Mouse (Mus musculus): Measurements from ENCODE around the gene Fbxo39. TPM values are rescaled to one million over a fixed set of nuclear protein-coding genes. Genes with fewer than 3 reads are reported as not detected.

The Fbxo39 gene
- polyA plus RNA-seq, 1 experiment from 2014 or later: not detected

DNA sequence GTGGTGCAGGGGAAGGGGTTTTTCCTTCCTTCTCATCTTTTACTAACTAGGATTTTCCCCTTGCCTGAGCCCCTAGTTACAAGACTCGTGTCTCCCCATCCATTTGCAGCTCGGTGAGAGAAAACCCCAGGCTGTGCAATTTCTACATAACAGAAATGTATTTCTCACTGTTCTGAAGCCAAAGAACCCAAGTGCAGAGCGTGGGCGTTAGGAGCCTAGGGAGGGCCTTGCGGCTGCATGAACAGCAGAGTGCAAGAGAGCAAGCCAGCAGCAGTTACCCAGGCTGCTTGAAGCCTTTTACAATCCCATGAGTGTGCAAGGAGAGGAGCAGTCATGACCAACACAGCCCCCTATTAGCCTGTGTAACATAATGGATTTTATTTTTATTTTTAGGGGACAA is 6.8 kb upstream of the Fbxo39 start:
- WGBS: 74% methylated on average over 5 of the region's 5 CpGs
- H3K4me1 ChIP-seq (replicated peaks; ENCODE audit: control insufficient read depth, insufficient read depth, low read length): no peaks in the 10 kb centered on the region
- no peak for ATAC-seq (ENCODE audit: low read depth)

DNA sequence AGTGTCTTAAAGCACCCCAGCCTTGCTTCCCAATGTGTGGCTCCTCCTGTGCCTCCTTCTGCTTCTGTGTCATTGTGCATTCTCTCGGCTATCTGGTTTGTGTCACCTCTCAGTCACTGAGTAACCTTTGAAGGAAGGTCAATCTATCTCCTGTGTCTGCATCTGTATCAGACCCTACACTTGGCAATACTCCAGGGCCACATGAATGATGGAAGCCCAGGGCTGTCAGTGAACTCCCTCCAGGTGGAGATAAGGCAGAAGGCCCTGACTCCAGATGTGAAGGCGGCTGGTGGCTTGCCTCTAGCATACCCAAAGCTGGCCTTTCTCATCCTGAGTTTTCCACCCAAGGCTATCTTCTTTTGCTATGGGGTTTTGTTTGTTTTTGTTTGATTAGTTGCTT is 5.3 kb upstream of the Fbxo39 start:
- no peaks in the 10 kb centered on the region for H3K36me3 ChIP-seq (ENCODE audit: control insufficient read depth, insufficient read depth, low read length)
- ATAC-seq (ENCODE audit: low read depth): no peak
- no peak overlapping the region for H3K27ac ChIP-seq (ENCODE audit: low read length)
- no peak overlapping the region for H3K4me2 ChIP-seq (ENCODE audit: low read depth, low read length)
- H3K4me3 ChIP-seq (ENCODE audit: low read length): no peak overlapping the region
- H3K4me1 ChIP-seq (replicated peaks; ENCODE audit: control insufficient read depth, insufficient read depth, low read length): no peaks in the 10 kb centered on the region
- 25% methylated on average over 2 of the region's 2 CpGs for WGBS
- no peak overlapping the region for H3K9ac ChIP-seq (ENCODE audit: low read length)
- H3K27me3 ChIP-seq (ENCODE audit: control insufficient read depth, insufficient read depth, low read depth, low read length): peaks cover 5% of the 10 kb centered on the region; the same call in 1 of the 2 replicates
- no peaks in the 10 kb centered on the region for H3K9me3 ChIP-seq (ENCODE audit: control insufficient read depth, low read length)

More for the DNA sequence above, 6.8 kb upstream of the Fbxo39 start:
- H3K36me3 ChIP-seq (ENCODE audit: control insufficient read depth, insufficient read depth, low read length): no peaks in the 10 kb centered on the region
- H3K27ac ChIP-seq (ENCODE audit: low read length): no peak overlapping the region
- H3K9ac ChIP-seq (ENCODE audit: low read length): no peak overlapping the region
- H3K9me3 ChIP-seq (ENCODE audit: control insufficient read depth, low read length): no peaks in the 10 kb centered on the region
- no peak overlapping the region for H3K4me3 ChIP-seq (ENCODE audit: low read length)
- H3K27me3 ChIP-seq (ENCODE audit: control insufficient read depth, insufficient read depth, low read depth, low read length): no peaks in the 10 kb centered on the region
- H3K4me2 ChIP-seq (ENCODE audit: low read depth, low read length): no peak overlapping the region

DNA sequence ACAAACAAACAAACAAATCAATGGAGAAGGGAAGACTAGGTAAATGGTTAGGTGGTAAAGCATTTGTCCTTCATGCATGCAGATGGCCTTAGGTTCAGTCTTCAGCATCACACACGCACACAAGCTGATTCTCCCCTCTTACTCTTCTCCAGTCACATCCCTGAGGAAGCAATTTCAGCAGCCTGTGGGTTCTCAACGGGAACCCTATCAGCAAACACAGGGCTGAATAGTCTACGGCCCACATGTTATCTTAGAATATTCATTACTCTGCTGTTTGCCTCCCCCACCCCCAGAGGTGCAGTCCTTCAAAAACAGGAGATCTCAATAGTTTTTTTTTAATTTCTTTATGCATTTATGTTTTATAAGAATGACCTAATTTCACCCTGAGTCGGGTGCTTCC is 3.8 kb upstream of the Fbxo39 start:
- peaks cover 19% of the 10 kb centered on the region for H3K27me3 ChIP-seq (ENCODE audit: control insufficient read depth, insufficient read depth, low read depth, low read length)
- WGBS: 68% methylated on average over 4 of the region's 4 CpGs

DNA sequence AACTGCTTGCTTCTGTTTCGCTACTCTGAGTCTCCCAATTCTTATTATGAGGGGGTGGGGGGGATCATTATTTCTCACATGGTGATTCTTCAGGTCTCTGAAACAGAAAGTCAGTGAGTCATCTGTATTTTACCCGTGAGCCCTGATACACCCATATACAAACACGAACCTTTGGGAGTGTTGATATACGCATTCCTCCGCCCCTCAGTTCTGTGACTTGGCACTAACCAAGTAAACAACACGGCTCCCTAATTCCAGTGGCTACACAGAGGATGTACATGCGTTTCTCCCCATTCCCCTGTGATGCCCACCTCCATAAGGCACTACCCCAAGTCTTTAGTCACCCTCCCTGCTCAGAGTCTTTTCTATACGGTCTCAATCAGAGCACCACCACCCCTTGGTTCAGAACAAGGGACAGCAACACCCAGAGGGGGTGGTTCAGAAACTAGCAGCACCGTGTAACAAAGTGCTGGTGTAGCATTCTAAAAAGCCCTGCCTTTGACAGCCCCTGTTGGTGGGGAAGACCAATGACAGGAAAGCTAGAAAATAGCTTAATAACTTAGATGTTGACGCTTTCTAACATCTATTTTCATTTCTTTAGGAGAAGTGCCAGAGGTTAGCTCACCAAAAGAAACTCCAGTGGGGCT is 2.8 kb upstream of the Fbxo39 start:
- H3K4me1 ChIP-seq (replicated peaks; ENCODE audit: control insufficient read depth, insufficient read depth, low read length): peaks cover 3% of the 10 kb centered on the region; the same call in 1 of the 2 replicates
- no peaks in the 10 kb centered on the region for H3K36me3 ChIP-seq (ENCODE audit: control insufficient read depth, insufficient read depth, low read length)
- 60% methylated on average over 10 of the region's 10 CpGs for WGBS
- H3K27ac ChIP-seq (ENCODE audit: low read length): no peak overlapping the region
- no peak overlapping the region for H3K9ac ChIP-seq (ENCODE audit: low read length)
- peaks cover 21% of the 10 kb centered on the region for H3K27me3 ChIP-seq (ENCODE audit: control insufficient read depth, insufficient read depth, low read depth, low read length)
- H3K9me3 ChIP-seq (ENCODE audit: control insufficient read depth, low read length): no peaks in the 10 kb centered on the region
- no peak overlapping the region for H3K4me2 ChIP-seq (ENCODE audit: low read depth, low read length)
- no peak overlapping the region for H3K4me3 ChIP-seq (ENCODE audit: low read length)
- ATAC-seq (ENCODE audit: low read depth): no peak

More for the DNA sequence above, 3.8 kb upstream of the Fbxo39 start:
- ATAC-seq (ENCODE audit: low read depth): no peak
- Histone ChIP-seq H3K9me3 (ENCODE audit: control insufficient read depth, low read length) (no peaks in the 10 kb centered on the region), H3K4me3 (ENCODE audit: low read length) (no peak overlapping the region), H3K27ac (ENCODE audit: low read length) (no peak overlapping the region), H3K9ac (ENCODE audit: low read length) (no peak overlapping the region), H3K4me2 (ENCODE audit: low read depth, low read length) (no peak overlapping the region), H3K36me3 (ENCODE audit: control insufficient read depth, insufficient read depth, low read length) (no peaks in the 10 kb centered on the region), H3K4me1 (replicated peaks; ENCODE audit: control insufficient read depth, insufficient read depth, low read length) (peaks cover 3% of the 10 kb centered on the region; the same call in 1 of the 2 replicates)

DNA sequence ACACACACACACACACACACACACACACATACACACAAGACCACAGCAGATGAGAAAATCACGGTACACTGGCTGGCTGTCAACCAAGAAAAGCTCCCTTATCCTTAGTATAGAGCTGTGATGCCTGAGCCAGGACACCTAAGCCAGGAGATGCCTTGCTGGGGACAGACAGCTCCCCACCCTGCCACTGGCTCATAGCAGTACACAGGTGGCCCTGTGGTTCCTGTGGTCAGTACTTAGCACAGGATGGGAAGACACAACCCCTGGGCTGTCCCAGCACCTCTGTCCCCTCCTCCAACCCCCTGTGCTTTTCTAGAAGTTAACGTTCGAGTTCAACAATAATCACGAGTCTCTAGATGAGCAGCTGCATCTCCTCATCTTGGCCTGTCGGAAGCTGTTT is 3.8 kb downstream of the Fbxo39 start:
- Histone ChIP-seq H3K36me3 (ENCODE audit: control insufficient read depth, insufficient read depth, low read length) (no peaks in the 10 kb centered on the region), H3K4me3 (ENCODE audit: low read length) (no peak overlapping the region), H3K4me1 (replicated peaks; ENCODE audit: control insufficient read depth, insufficient read depth, low read length) (peaks cover 3% of the 10 kb centered on the region; the same call in 1 of the 2 replicates), H3K9me3 (ENCODE audit: control insufficient read depth, low read length) (no peaks in the 10 kb centered on the region), H3K27me3 (ENCODE audit: control insufficient read depth, insufficient read depth, low read depth, low read length) (peaks cover 21% of the 10 kb centered on the region), H3K4me2 (ENCODE audit: low read depth, low read length) (no peak overlapping the region), H3K9ac (ENCODE audit: low read length) (no peak overlapping the region), H3K27ac (ENCODE audit: low read length) (no peak overlapping the region)
- ATAC-seq (ENCODE audit: low read depth): no peak
- WGBS: 58% methylated on average over 5 of the region's 5 CpGs

DNA sequence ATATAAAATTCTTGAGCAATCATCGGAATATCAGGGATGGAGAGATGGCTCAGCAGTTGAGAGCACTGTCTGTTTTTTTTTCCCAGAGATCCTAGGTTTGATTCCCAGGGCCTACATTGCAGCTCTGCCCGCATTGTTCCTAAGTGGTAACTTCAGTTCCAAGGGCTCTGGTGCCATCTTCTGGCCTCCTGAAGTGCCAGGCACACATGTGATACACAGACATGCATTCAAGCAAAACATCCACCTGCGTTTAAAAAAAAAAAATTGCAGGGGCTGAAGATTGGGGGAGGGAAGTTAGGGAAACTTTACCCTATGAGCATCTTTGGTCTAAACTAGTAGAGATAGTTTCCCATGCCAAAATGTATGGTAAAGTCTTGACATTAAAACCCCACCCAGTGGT is 10.2 kb downstream of the Fbxo39 start:
- no peaks in the 10 kb centered on the region for H3K4me1 ChIP-seq (replicated peaks; ENCODE audit: control insufficient read depth, insufficient read depth, low read length)
- no peaks in the 10 kb centered on the region for H3K27me3 ChIP-seq (ENCODE audit: control insufficient read depth, insufficient read depth, low read depth, low read length)
- H3K4me2 ChIP-seq (ENCODE audit: low read depth, low read length): no peak overlapping the region
- WGBS: 66% methylated on average over 3 of the region's 3 CpGs
- no peak overlapping the region for H3K9ac ChIP-seq (ENCODE audit: low read length)
- ATAC-seq (ENCODE audit: low read depth): no peak
- no peak overlapping the region for H3K4me3 ChIP-seq (ENCODE audit: low read length)
- H3K27ac ChIP-seq (ENCODE audit: low read length): no peak overlapping the region
- no peaks in the 10 kb centered on the region for H3K36me3 ChIP-seq (ENCODE audit: control insufficient read depth, insufficient read depth, low read length)
- no peaks in the 10 kb centered on the region for H3K9me3 ChIP-seq (ENCODE audit: control insufficient read depth, low read length)

DNA sequence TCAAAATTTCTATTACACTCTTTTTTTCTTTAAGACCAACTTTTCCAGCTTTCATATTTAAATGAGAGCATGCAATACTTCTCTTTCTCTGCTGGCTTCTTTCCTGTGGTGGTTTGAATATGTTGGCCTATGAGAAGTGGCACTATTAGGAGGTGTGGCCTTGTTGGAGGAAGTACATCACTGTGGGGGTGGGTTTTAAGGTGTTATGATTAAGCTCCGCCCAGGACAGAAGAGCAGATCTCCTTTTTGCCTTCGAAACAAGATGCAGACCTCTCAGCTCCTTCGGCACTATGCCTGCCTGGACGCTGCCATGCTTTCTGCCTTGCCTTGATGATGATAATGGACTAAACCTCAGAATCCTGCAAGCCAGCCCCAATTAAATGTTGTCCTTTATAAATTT is 11.5 kb downstream of the Fbxo39 start:
- H3K4me2 ChIP-seq (ENCODE audit: low read depth, low read length): no peak overlapping the region
- no peaks in the 10 kb centered on the region for H3K27me3 ChIP-seq (ENCODE audit: control insufficient read depth, insufficient read depth, low read depth, low read length)
- WGBS: 77% methylated on average over 4 of the region's 4 CpGs
- no peaks in the 10 kb centered on the region for H3K9me3 ChIP-seq (ENCODE audit: control insufficient read depth, low read length)
- no peaks in the 10 kb centered on the region for H3K36me3 ChIP-seq (ENCODE audit: control insufficient read depth, insufficient read depth, low read length)
- no peak overlapping the region for H3K9ac ChIP-seq (ENCODE audit: low read length)
- H3K4me3 ChIP-seq (ENCODE audit: low read length): no peak overlapping the region
- ATAC-seq (ENCODE audit: low read depth): no peak
- no peaks in the 10 kb centered on the region for H3K4me1 ChIP-seq (replicated peaks; ENCODE audit: control insufficient read depth, insufficient read depth, low read length)
- H3K27ac ChIP-seq (ENCODE audit: low read length): no peak overlapping the region

DNA sequence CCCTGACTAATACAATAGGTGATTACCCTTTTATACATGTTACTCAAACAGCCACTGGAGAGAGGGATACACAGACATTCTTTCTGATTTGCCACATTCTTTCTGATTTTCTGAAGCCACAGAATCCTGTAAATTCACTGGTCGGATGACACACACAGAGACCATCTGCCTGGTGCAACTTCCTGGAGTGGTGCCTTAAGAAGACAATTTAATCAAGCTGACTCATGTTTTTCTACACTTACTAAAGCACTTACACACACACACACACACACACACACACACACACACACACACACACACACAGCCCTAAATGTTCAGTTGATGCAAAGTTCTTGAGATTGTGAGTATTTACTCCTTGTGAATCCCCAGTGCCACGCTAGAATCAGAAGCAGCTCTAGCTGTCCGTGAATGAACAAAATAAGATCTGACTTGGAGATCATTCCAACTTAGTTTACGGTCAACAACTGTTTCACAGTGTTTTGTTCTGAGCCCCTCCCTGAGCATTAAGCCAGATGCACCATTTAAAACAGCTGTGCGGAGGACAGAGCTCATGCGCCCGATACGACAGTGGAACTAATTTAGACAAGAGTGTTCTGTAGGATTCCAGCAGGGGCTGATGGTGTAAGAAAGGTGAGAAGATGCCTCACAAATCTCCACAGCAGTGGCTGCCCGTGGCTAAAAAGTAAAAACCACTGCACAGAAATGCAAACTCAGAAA is 18.9 kb downstream of the Fbxo39 start:
- no peak for ATAC-seq (ENCODE audit: low read depth)
- H3K27me3 ChIP-seq (ENCODE audit: control insufficient read depth, insufficient read depth, low read depth, low read length): no peaks in the 10 kb centered on the region
- 73% methylated on average over 9 of the region's 9 CpGs for WGBS

DNA sequence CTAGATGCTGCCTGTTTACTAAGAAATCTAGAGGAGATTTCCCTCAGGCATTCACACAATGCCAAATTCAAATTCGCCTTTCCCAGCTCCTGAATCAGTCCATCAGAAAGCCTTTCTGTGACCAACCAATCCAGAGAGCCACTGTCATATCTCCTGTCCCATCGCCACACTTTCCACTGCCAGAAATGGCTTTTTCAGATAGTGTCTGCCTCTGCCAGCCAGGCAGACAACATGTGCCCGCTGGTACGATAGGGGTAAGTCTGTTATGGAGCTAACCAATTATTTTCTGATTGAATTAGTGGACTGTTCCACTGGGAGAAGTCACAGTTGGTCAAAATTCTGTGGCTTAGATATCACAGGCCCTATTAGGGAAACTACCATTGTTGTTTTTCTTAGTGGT is 20.4 kb downstream of the Fbxo39 start:
- ATAC-seq (ENCODE audit: low read depth): no peak
- H3K9me3 ChIP-seq (ENCODE audit: control insufficient read depth, low read length): no peaks in the 10 kb centered on the region
- 81% methylated on average over 4 of the region's 4 CpGs for WGBS

More for the DNA sequence above, 18.9 kb downstream of the Fbxo39 start:
- Histone ChIP-seq H3K27ac (ENCODE audit: low read length) (no peak overlapping the region), H3K4me2 (ENCODE audit: low read depth, low read length) (no peak overlapping the region), H3K4me1 (replicated peaks; ENCODE audit: control insufficient read depth, insufficient read depth, low read length) (peaks cover 3% of the 10 kb centered on the region), H3K4me3 (ENCODE audit: low read length) (no peak overlapping the region), H3K9me3 (ENCODE audit: control insufficient read depth, low read length) (no peaks in the 10 kb centered on the region), H3K9ac (ENCODE audit: low read length) (no peak overlapping the region), H3K36me3 (ENCODE audit: control insufficient read depth, insufficient read depth, low read length) (no peaks in the 10 kb centered on the region)

More for the DNA sequence above, 20.4 kb downstream of the Fbxo39 start:
- Histone ChIP-seq H3K9ac (ENCODE audit: low read length) (no peak overlapping the region), H3K4me2 (ENCODE audit: low read depth, low read length) (no peak overlapping the region), H3K4me1 (replicated peaks; ENCODE audit: control insufficient read depth, insufficient read depth, low read length) (peaks cover 7% of the 10 kb centered on the region), H3K27ac (ENCODE audit: low read length) (no peak overlapping the region), H3K36me3 (ENCODE audit: control insufficient read depth, insufficient read depth, low read length) (no peaks in the 10 kb centered on the region), H3K4me3 (ENCODE audit: low read length) (no peak overlapping the region), H3K27me3 (ENCODE audit: control insufficient read depth, insufficient read depth, low read depth, low read length) (no peaks in the 10 kb centered on the region)

Measured in lung, embryonic 16.5 days (tissue).